Mouse (Mus musculus) liver, embryonic 11.5 days (tissue): ENCODE data around the gene Gm7982. TPM values are rescaled to one million over a fixed set of nuclear protein-coding genes. Genes with fewer than 3 reads are reported as not detected.
"Not testable (repeated sequence)": the region's sequence is repeated elsewhere in the genome, so short reads cannot be mapped to it uniquely, and the experiment has no call there.

ENCODE experiments used
- ATAC-seq: fragments of 200-750 bp; cut with Nextera tagmentation; replicated peaks from 2 replicates; pipeline ENCODE4 v1.8.0; 2017; ENCODE audit warnings: moderate number of reproducible peaks, mild to moderate bottlenecking, moderate TSS enrichment, moderate library complexity; ENCODE audit not compliant: low FRiP score
- DNase-seq: peaks from one replicate; pipeline ENCODE4 v3.0.0-alpha.2; 2017; ENCODE audit warnings: low spot score
- H3K27ac ChIP-seq: fragments of 300-500 bp; sonication (generic); 2 replicates; pipeline ENCODE4 v1.5.1; 2014; ENCODE audit warnings: mild to moderate bottlenecking, low read depth, low read length, control low read depth
- H3K27me3 ChIP-seq: fragments of 300-500 bp; sonication (generic); replicated peaks from 2 replicates; pipeline ENCODE4 v1.6.1; 2014; ENCODE audit warnings: low read length, mixed read lengths; ENCODE audit not compliant: control insufficient read depth, insufficient read depth
- H3K36me3 ChIP-seq: fragments of 300-500 bp; sonication (generic); 2 replicates; pipeline ENCODE4 v1.6.1; 2014; ENCODE audit warnings: mild to moderate bottlenecking, low read length, moderate library complexity, mixed read lengths; ENCODE audit not compliant: control insufficient read depth, insufficient read depth
- H3K4me1 ChIP-seq: fragments of 300-500 bp; sonication (generic); replicated peaks from 2 replicates; pipeline ENCODE4 v1.6.1; 2014; ENCODE audit warnings: low read length, mixed read lengths; ENCODE audit not compliant: control insufficient read depth, insufficient read depth
- H3K4me2 ChIP-seq: fragments of 300-500 bp; sonication (generic); 2 replicates; pipeline ENCODE4 v1.6.1; 2014; ENCODE audit warnings: mild to moderate bottlenecking, control low read depth, moderate library complexity
- H3K4me3 ChIP-seq: fragments of 300-500 bp; sonication (generic); 2 replicates; pipeline ENCODE4 v1.5.1; 2014; ENCODE audit warnings: low read depth, low read length, control low read depth
- H3K9ac ChIP-seq: fragments of 300-500 bp; sonication (generic); 2 replicates; pipeline ENCODE4 v1.6.1; 2014; ENCODE audit warnings: low read depth, low read length, control low read depth
- H3K9me3 ChIP-seq: fragments of 300-500 bp; sonication (generic); 2 replicates; pipeline ENCODE4 v1.6.1; 2016; ENCODE audit warnings: low read length, inconsistent platforms, mixed read lengths; ENCODE audit not compliant: control insufficient read depth
- WGBS: fragments of 180-500 bp; shearing (Covaris S2); extraction: QIAGEN DNeasy Blood & Tissue Kit; methylation state at CpG from one replicate; pipeline ENCODE4 v1.1.7; 2014; 5-methylcytosine and 5-hydroxymethylcytosine counted together
- polyA plus RNA-seq: library from polyadenylated mRNA; unstranded; fragments of >200 nt; fragmentation: Nextera tagmentation; extraction: Ambion mirVana; gene quantifications from 2 replicates; pipeline ENCODE4 v1.2.1, GENCODE M21; 2014

The Gm7982 gene
- polyA plus RNA-seq = not detected in 2 replicates

DNA sequence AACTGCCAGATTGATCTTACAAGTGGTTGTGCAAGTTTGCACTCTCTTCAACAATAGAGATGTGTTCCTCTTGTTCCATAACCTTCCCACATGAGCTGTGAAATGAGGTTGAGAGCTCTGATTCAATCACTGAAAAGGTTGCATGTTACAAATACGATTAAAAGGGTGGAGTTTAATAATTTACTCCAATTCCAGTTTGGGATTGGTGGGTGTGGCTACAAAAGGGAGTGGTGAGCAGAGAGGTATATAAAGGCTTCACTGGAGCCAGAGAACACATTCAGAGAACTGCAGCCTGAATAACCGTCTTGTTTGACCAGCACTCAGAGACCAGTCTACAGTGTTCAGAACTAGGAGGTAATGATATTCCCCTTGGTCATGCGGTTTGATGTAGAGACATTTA is at the start of gene Gm7982:
TSS of gene Gm7982 (plus strand) at position 301 of the 400 bp plus-strand sequence.
- H3K4me2 ChIP-seq, ATAC-seq, H3K9ac ChIP-seq, H3K36me3 ChIP-seq, H3K27ac ChIP-seq, H3K27me3 ChIP-seq, DNase-seq, H3K4me1 ChIP-seq, H3K9me3 ChIP-seq, H3K4me3 ChIP-seq: not testable (repeated sequence)
- no CpG with 5 or more reads among the region's 3 CpGs for WGBS

DNA sequence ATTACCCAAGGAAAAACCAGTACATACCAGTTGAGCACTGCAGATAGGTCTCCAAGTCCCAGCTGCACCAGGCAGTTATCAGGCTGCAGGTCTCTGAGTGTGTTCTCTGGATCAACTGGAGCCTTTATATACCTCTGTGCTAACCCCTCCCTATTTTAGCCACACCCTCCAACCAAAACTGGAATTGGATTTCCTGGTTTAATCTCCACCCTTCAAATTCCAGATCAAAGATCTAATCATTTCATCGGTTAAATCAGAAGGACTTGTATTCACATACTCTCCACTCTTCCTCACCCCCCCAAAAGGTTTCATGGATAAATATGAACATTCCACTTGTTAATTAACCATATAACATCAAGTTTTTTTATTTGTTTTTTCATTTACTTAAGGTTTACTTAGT is 5.7 kb upstream of the Gm7982 start, which contains the start of gene Gm7978:
TSS of gene Gm7978 (minus strand) at position 101 of the 400 bp plus-strand sequence.
- not testable (repeated sequence) for H3K9me3 ChIP-seq, H3K4me3 ChIP-seq, DNase-seq, H3K9ac ChIP-seq, H3K27me3 ChIP-seq, H3K4me1 ChIP-seq, H3K27ac ChIP-seq, H3K36me3 ChIP-seq, ATAC-seq, H3K4me2 ChIP-seq
- no CpG with 5 or more reads among the region's 1 CpGs for WGBS

DNA sequence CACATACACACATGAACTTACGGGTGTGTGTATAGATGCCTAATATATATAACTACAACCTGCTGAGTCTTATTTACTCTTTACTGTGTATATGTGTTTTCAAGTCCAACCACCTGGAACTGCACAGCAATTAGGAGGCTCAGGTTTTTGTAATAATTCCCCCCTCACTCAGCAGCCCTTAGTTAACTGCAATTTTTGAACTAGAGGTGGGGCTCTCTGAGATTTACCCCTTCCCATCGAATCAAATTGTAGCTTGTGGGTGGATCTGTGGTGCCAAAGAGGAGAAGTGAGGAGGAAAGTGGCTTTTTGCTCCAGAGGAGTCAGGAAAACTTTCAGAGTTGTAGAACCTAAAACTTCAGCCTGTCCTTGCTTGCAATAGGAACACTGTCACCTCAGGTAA is 33.9 kb downstream of the Gm7982 start, which contains the start of gene E330014E10Rik:
TSS of gene E330014E10Rik (plus strand) at position 301 of the 400 bp plus-strand sequence.
- H3K27ac ChIP-seq, H3K4me2 ChIP-seq, H3K9ac ChIP-seq, H3K36me3 ChIP-seq, H3K4me1 ChIP-seq, H3K4me3 ChIP-seq, H3K27me3 ChIP-seq, ATAC-seq, H3K9me3 ChIP-seq, DNase-seq: not testable (repeated sequence)
- WGBS = no CpG with 5 or more reads among the region's 2 CpGs

Other genes with a start within 250 kb of the Gm7982 start
- not detected in 2 replicates for gene Gm3286, start 231.3 kb upstream of the Gm7982 start, polyA plus RNA-seq
- not detected in 2 replicates for gene Gm7971, start 147.1 kb upstream of the Gm7982 start, polyA plus RNA-seq
- gene Gm7978, start 5.8 kb upstream of the Gm7982 start, polyA plus RNA-seq = not detected in 2 replicates
- not detected in 2 replicates for gene E330014E10Rik, start 34.0 kb downstream of the Gm7982 start, polyA plus RNA-seq
- 1.7 and 1.8 TPM in 2 replicates for gene Cxcl13, start 214.9 kb downstream of the Gm7982 start, polyA plus RNA-seq